Mouse (Mus musculus): ENCODE results near the gene Cacna1s.

DNA sequence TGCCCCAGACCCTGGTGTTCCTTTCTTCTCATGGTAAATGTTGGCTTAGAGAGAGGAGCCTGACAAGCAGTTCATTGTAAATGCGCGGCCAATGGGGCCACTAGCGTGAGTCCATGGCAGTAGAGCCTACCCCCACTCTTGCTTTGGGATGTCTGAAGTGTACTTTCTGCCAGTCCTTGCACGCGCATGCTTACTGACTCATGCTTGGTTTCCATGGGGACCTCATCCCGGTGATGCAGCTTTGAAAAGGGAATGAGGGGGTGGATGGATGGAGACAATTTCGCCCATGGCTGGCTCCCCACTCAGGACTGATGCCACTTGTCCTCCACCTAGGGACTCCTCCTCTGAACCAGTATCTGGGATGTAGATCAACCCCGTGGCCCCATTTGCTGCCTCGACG is 91.0 kb downstream of the Cacna1s start:
- TF ChIP-seq CTCF (IDR thresholded peaks at IDR 0.05; ENCODE audit: control insufficient read depth, insufficient read depth, low read length), result no peak
- TF ChIP-seq POLR2A (IDR thresholded peaks at IDR 0.05; ENCODE audit: borderline replicate concordance, control insufficient read depth, low read depth, low read length), result no peak
